Mouse (Mus musculus) neural tube, embryonic 10.5 days (tissue): ENCODE data around the gene Fn3krp.

Experiments used
- DNase-seq: peaks from one replicate; pipeline ENCODE4 v3.0.0-alpha.2; 2017; ENCODE audit warnings: low spot score; ENCODE audit errors: extremely low spot score

The Fn3krp gene

GRCm38 (mm10) chr11:121442076-121442475, 20.9 kb downstream of the Fn3krp start:
- no peak for DNase-seq

- DNase-seq = no peak
Observed at GRCm38 (mm10) chr11:121451216-121451726, 30.1 kb downstream of the Fn3krp start.

GRCm38 (mm10) chr11:121451753-121452635, 30.8 kb downstream of the Fn3krp start, which contains the start of gene Tbcd:
Gene Tbcd, plus strand, starts transcription at chr11:121451949.
- DNase-seq = peak; percentile 96

GRCm38 (mm10) chr11:121457874-121458273, 36.7 kb downstream of the Fn3krp start:
- no peak for DNase-seq

- DNase-seq = no peak
Observed at GRCm38 (mm10) chr11:121467408-121467807, 46.2 kb downstream of the Fn3krp start.

- DNase-seq = no peak
Observed at GRCm38 (mm10) chr11:121474831-121475230, 53.6 kb downstream of the Fn3krp start.

GRCm38 (mm10) chr11:121475699-121476415, 54.7 kb downstream of the Fn3krp start:
- DNase-seq = peak; percentile 73

GRCm38 (mm10) chr11:121479476-121480203, 58.4 kb downstream of the Fn3krp start:
- no peak for DNase-seq
